Mouse (Mus musculus) CH12.LX (cell line): ENCODE data around the gene Cebpg.

Experiments
- CHD1 ChIP-seq: IDR thresholded peaks from 2 replicates; pipeline ENCODE4 v1.6.1; 2012; ENCODE audit warnings: low read depth, low read length, improper control_type of control experiment, inconsistent platforms
- CTCF ChIP-seq, 2 experiments: IDR thresholded peaks in 1 of 2; conservative IDR thresholded peaks in 1 of 2; 2 replicates each; pipeline ENCODE4 v1.5.1; 2011 to 2012; ENCODE audit warnings: low read depth in 2 of 2, low read length in 2 of 2, improper control_type of control experiment in 1 of 2, inconsistent platforms in 1 of 2, mild to moderate bottlenecking in 1 of 2, moderate library complexity in 1 of 2
- POLR2A ChIP-seq: IDR thresholded peaks from 2 replicates; pipeline ENCODE4 v1.6.1; 2011; ENCODE audit warnings: low read depth, mild to moderate bottlenecking, improper control_type of control experiment, low read length

DNA sequence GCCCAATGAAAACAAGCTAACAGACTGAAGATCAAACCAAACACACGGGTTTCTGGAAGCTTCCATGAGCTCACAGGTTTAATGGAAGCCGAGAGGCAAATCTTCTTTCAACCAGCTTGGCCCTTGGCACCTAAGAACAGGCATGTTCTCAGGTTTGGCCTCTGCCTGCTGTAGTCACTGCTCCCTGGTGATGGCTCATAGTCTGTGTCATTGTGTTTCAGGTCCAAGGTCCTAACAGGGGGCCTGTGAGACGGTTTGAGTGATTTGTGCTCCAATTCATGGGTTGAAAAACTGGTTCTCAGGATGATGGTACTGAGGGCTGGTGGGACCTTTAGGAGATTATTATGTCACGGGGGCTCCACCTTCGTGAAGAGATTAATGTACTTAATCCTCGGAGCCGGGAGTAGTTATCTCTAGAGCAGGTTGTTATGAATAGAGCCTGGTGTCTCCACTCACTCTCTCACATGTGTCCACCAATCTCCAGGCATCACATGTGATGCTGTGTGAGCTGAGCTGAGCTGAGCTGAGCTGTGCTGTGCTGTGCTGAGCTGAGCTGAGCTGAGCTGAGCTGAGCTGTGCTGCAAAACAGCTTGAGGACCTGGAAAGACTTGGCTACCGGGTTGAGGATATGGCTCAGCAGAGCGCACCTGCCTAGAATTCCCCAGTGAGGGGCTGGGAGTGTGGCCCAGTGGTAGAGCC, 25.2 kb upstream of the Cebpg start:
- TF ChIP-seq CTCF (conservative IDR thresholded peaks at IDR 0.05 in 1 of 2, IDR thresholded peaks at IDR 0.05 in 1 of 2; ENCODE audit: low read depth in 2 of 2, low read length in 2 of 2) (no peak), POLR2A (no peak), CHD1 (no peak)
